Mouse (Mus musculus): ENCODE results near the gene P2rx2.

- TF ChIP-seq CTCF (IDR thresholded peaks at IDR 0.05) (no peak), POLR2A (IDR thresholded peaks at IDR 0.05; ENCODE audit: insufficient read depth, low read depth, low read length) (no peak)
These were observed 41.5 kb upstream of the P2rx2 start for GRCm38 (mm10) chr5:110384491-110384890.

Measured in heart, adult 2 months (tissue).